ENCODE assay signal across 9 mouse cellular contexts in the genomic region with DNA sequence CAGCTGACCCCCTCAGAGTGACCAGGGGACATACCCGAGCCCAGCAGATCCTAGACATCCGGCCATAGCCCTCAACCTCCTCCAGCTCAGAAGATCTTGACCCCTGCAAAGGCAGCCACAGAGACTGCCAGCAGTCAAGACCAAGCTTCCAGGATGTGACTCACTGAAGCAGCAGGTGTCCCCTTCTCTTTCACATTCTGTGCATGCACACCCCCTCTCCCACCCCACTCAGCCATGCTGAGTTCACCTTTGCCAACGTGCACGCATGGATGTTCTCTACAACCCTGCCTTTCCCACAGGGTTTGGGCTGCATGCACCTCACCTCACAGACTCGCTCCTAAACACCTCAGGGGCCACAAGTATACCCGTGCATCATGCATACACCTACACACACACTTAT. TPM values are rescaled to one million over a fixed set of nuclear protein-coding genes. Genes with fewer than 3 reads are reported as not detected.
A peak's percentile ranks its signal among the peaks of the same experiment; 100 is the strongest.
DNase-seq lines count a peak whose midpoint lies in the region; ATAC-seq and TF ChIP-seq lines count a peak whose summit lies in the region.
"Had no signal": no experiment of that assay in that cellular context is flagged by ENCODE, and none has a peak within 500 bp of the region (broad histone marks: within the 10 kb centered on the region; RNA-seq: fewer than 3 reads in every experiment).

No protein-coding gene starts in this region.

- WGBS in lung, adult 2 months: 56% methylated on average over 6 of the region's 6 CpGs
- WGBS in intestine, embryonic 16.5 days: 86% methylated on average over 6 of the region's 6 CpGs
- WGBS in thymus, adult 2 months: 8% methylated on average over 6 of the region's 6 CpGs

- ATAC-seq in intestine, embryonic 16.5 days: no peak
- ATAC-seq: hindbrain, postnatal 0 days had no signal

- no peak for TF ChIP-seq EP300 in MEL (IDR thresholded peaks at IDR 0.05; ENCODE audit: low read depth in 1 of 2, low read length in 2 of 2)

- H3K4me2 ChIP-seq in intestine, embryonic 16.5 days (ENCODE audit: low read depth, low read length): no peak overlapping the region; the same call in 1 of the 2 replicates
- H3K4me2 ChIP-seq: limb, embryonic 15.5 days had no signal

- H3K9me3 ChIP-seq in MEL (replicated peaks; ENCODE audit: insufficient read depth, low read length): no peaks in the 10 kb centered on the region
- H3K9me3 ChIP-seq in intestine, embryonic 16.5 days (ENCODE audit: control insufficient read depth, low read length): no peaks in the 10 kb centered on the region
- H3K9me3 ChIP-seq: limb, embryonic 15.5 days had no signal

- peak overlapping the region; percentile 65 for H3K4me3 ChIP-seq in lung, adult 2 months (replicated peaks; ENCODE audit: extremely low read depth, low read depth, low read length)
- peak overlapping the region; percentile 29 to 63 for H3K4me3 ChIP-seq in MEL (ENCODE audit: control insufficient read depth in 1 of 2, insufficient read depth in 1 of 2, low read depth in 2 of 2, low read length in 2 of 2)
- H3K4me3 ChIP-seq in intestine, embryonic 16.5 days (ENCODE audit: low read length): no peak overlapping the region
- H3K4me3 ChIP-seq in thymus, adult 2 months (ENCODE audit: control insufficient read depth, insufficient read depth, low read length): peak overlapping the region; percentile 53
- H3K4me3 ChIP-seq: limb, embryonic 15.5 days had no signal

- TF ChIP-seq POLR2A in lung, adult 2 months (IDR thresholded peaks at IDR 0.05; ENCODE audit: borderline replicate concordance, extremely low read depth, low read depth, low read length): no peak
- no peak for TF ChIP-seq POLR2A in MEL (IDR thresholded peaks at IDR 0.05; ENCODE audit: control insufficient read depth in 1 of 2, insufficient read depth in 1 of 2, low read depth in 1 of 2, low read length in 2 of 2, poor library complexity in 1 of 2)
- TF ChIP-seq POLR2A in thymus, adult 2 months (IDR thresholded peaks at IDR 0.05; ENCODE audit: control insufficient read depth, extremely low read depth, insufficient read depth, low read length, poor library complexity): no peak

- no peaks in the 10 kb centered on the region for H3K27me3 ChIP-seq in MEL (ENCODE audit: control insufficient read depth in 1 of 2, insufficient read depth in 2 of 2, low read length in 2 of 2)
- H3K27me3 ChIP-seq in intestine, embryonic 16.5 days (replicated peaks; ENCODE audit: control insufficient read depth, insufficient read depth, low read length): peaks cover 2% of the 10 kb centered on the region; the same call in 1 of the 2 replicates
- no peaks in the 10 kb centered on the region for H3K27me3 ChIP-seq in thymus, adult 2 months (ENCODE audit: control insufficient read depth, insufficient read depth, low read length)

- peak overlapping the region; percentile 33 for H3K27ac ChIP-seq in MEL (ENCODE audit: control insufficient read depth, low read depth, low read length)
- H3K27ac ChIP-seq in intestine, embryonic 16.5 days (ENCODE audit: low read length): no peak overlapping the region
- H3K27ac ChIP-seq in thymus, adult 2 months (ENCODE audit: control insufficient read depth, insufficient read depth, low read length): peak overlapping the region; percentile 92
- H3K27ac ChIP-seq: hindbrain, postnatal 0 days; limb, embryonic 15.5 days had no signal

- H3K36me3 ChIP-seq in MEL (ENCODE audit: control insufficient read depth in 1 of 2, insufficient read depth in 2 of 2, low read length in 2 of 2): peaks cover 0 to 7% of the 10 kb centered on the region in 2 experiments; a peak in 2 of 4 replicates
- H3K36me3 ChIP-seq in intestine, embryonic 16.5 days (ENCODE audit: control insufficient read depth, insufficient read depth, low read length): no peaks in the 10 kb centered on the region
- no peaks in the 10 kb centered on the region for H3K36me3 ChIP-seq in thymus, adult 2 months (ENCODE audit: control insufficient read depth, insufficient read depth, low read length)
- H3K36me3 ChIP-seq: limb, embryonic 15.5 days had no signal

- peaks cover 10% of the 10 kb centered on the region for H3K4me1 ChIP-seq in lung, adult 2 months (ENCODE audit: control insufficient read depth, insufficient read depth, low read length)
- H3K4me1 ChIP-seq in MEL (ENCODE audit: control insufficient read depth in 1 of 2, insufficient read depth in 2 of 2, low read length in 2 of 2): peaks cover 0 to 15% of the 10 kb centered on the region in 2 experiments; a peak in 2 of 4 replicates
- H3K4me1 ChIP-seq in intestine, embryonic 16.5 days (ENCODE audit: control insufficient read depth, insufficient read depth, low read length): peaks cover 33% of the 10 kb centered on the region
- H3K4me1 ChIP-seq in thymus, adult 2 months (replicated peaks; ENCODE audit: control insufficient read depth, insufficient read depth, low read length): peaks cover 42% of the 10 kb centered on the region

- H3K79me2 ChIP-seq in MEL (ENCODE audit: control insufficient read depth, insufficient read depth, low read length, poor library complexity): no peaks in the 10 kb centered on the region

- H3K9ac ChIP-seq in MEL (ENCODE audit: control insufficient read depth, low read depth, low read length, poor library complexity, severe bottlenecking): peak overlapping the region; percentile 54
- 0 out of 2 replicates have a peak overlapping the region, but pooled peaks have one; percentile 14 for H3K9ac ChIP-seq in intestine, embryonic 16.5 days (ENCODE audit: low read depth, low read length)
- H3K9ac ChIP-seq: limb, embryonic 15.5 days had no signal

- TF ChIP-seq RAD21 in MEL (IDR thresholded peaks at IDR 0.05; ENCODE audit: low read depth, low read length): no peak

- DNase-seq in lung, adult 2 months: no peak
- DNase-seq in lung, postnatal 10 days: no peak
- DNase-seq in MEL (ENCODE audit: low read depth, low spot score): peak; percentile 18
- DNase-seq in thymus, adult 2 months: peak; percentile 59
- DNase-seq in retina, embryonic 14.5 days (ENCODE audit: low spot score): no peak
- no peak for DNase-seq in gastrocnemius, postnatal 10 days

- TF ChIP-seq CTCF in lung, adult 2 months (IDR thresholded peaks at IDR 0.05; ENCODE audit: insufficient read depth, low read length): no peak
- no peak for TF ChIP-seq CTCF in MEL (IDR thresholded peaks at IDR 0.05 in 2 of 3, conservative IDR thresholded peaks at IDR 0.05 in 1 of 3; ENCODE audit: control insufficient read depth in 1 of 3, insufficient read depth in 1 of 3, low read depth in 2 of 3, low read length in 3 of 3, poor library complexity in 1 of 3, severe bottlenecking in 1 of 3)
- no peak for TF ChIP-seq CTCF in thymus, adult 2 months (IDR thresholded peaks at IDR 0.05; ENCODE audit: borderline replicate concordance, control insufficient read depth, extremely low read depth, insufficient read depth, low read length, poor library complexity)

TF ChIP-seq in MEL, 35 proteins besides CTCF, POLR2A, EP300 and RAD21 (continues in another document):
- TF ChIP-seq MYC (IDR thresholded peaks at IDR 0.05; ENCODE audit: low read depth, low read length): no peak
- no peak for TF ChIP-seq GATA1 (IDR thresholded peaks at IDR 0.05; ENCODE audit: low read depth, low read length)
- TF ChIP-seq USF2 (IDR thresholded peaks at IDR 0.05; ENCODE audit: borderline replicate concordance in 1 of 2, insufficient read depth in 1 of 2, low read depth in 1 of 2, low read length in 2 of 2): no peak
- no peak for TF ChIP-seq CHD2 (IDR thresholded peaks at IDR 0.05; ENCODE audit: low read length)
- TF ChIP-seq POLR2AphosphoS2 (IDR thresholded peaks at IDR 0.05; ENCODE audit: low read length): no peak
- TF ChIP-seq SMC3 (IDR thresholded peaks at IDR 0.05; ENCODE audit: low read depth, low read length): no peak

RNA-seq across cellular contexts. Expression of a gene that starts 4.4 kb away (rescaled TPM):
- 40.5 and 40.6 TPM in 2 replicates for polyA plus RNA-seq in lung, adult 2 months (2012; rRNA removed)
- total RNA-seq in MEL (2012; rRNA removed): 8.3 and 8.6 TPM in 2 replicates
- 10 to 100 TPM in 1 of 2 experiments, not detected in 1; 17.5 TPM for polyA plus RNA-seq in MEL (2012; ENCODE audit: insufficient read depth in 1 of 2, insufficient read length in 2 of 2, low read depth in 1 of 2, low replicate concordance in 2 of 2, missing spikeins in 1 of 2)
- 29.4 and 32.8 TPM in 2 replicates for polyA plus RNA-seq in intestine, embryonic 16.5 days (2015; fragmentation: Nextera tagmentation; extraction: Ambion mirVana)
- polyA plus RNA-seq in thymus, adult 2 months (2012; rRNA removed): 62.4 and 67.3 TPM in 2 replicates
- 1 to 10 TPM; 2.4 to 2.6 TPM for total RNA-seq in gastrocnemius, postnatal 10 days (2021)

RNA-seq across cellular contexts. Expression of a gene that starts 18.0 kb away (rescaled TPM):
- polyA plus RNA-seq in lung, adult 2 months (2012; rRNA removed): 23.8 and 47.7 TPM in 2 replicates
- not detected in 2 replicates for total RNA-seq in MEL (2012; rRNA removed)
- polyA plus RNA-seq in MEL (2012; ENCODE audit: insufficient read depth in 1 of 2, insufficient read length in 2 of 2, low read depth in 1 of 2, low replicate concordance in 2 of 2, missing spikeins in 1 of 2): not detected
- 31.3 and 32.4 TPM in 2 replicates for polyA plus RNA-seq in intestine, embryonic 16.5 days (2015; fragmentation: Nextera tagmentation; extraction: Ambion mirVana)
- polyA plus RNA-seq in thymus, adult 2 months (2012; rRNA removed): 46.8 and 49.9 TPM in 2 replicates
- not detected for total RNA-seq in gastrocnemius, postnatal 10 days (2021)

RNA-seq across cellular contexts. Expression of a gene that starts 21.6 kb away (rescaled TPM):
- 2.8 and 10.7 TPM in 2 replicates for polyA plus RNA-seq in lung, adult 2 months (2012; rRNA removed)
- total RNA-seq in MEL (2012; rRNA removed): 0.08 TPM in 1 of 2 replicates, not detected in the other
- polyA plus RNA-seq in MEL (2012; ENCODE audit: insufficient read depth in 1 of 2, insufficient read length in 2 of 2, low read depth in 1 of 2, low replicate concordance in 2 of 2, missing spikeins in 1 of 2): under 1 TPM in 1 of 2 experiments, not detected in 1; 0.03 TPM
- 43.6 and 50.1 TPM in 2 replicates for polyA plus RNA-seq in intestine, embryonic 16.5 days (2015; fragmentation: Nextera tagmentation; extraction: Ambion mirVana)
- 1.5 and 2.9 TPM in 2 replicates for polyA plus RNA-seq in thymus, adult 2 months (2012; rRNA removed)
- total RNA-seq in gastrocnemius, postnatal 10 days (2021): not detected

RNA-seq across cellular contexts. Expression of a gene that starts 26.2 kb away (rescaled TPM):
- polyA plus RNA-seq in lung, adult 2 months (2012; rRNA removed): 22.9 and 24.1 TPM in 2 replicates
- total RNA-seq in MEL (2012; rRNA removed): 12.2 and 16.9 TPM in 2 replicates
- 10 to 100 TPM in 1 of 2 experiments, not detected in 1; 44.9 TPM for polyA plus RNA-seq in MEL (2012; ENCODE audit: insufficient read depth in 1 of 2, insufficient read length in 2 of 2, low read depth in 1 of 2, low replicate concordance in 2 of 2, missing spikeins in 1 of 2)
- 59.0 and 60.3 TPM in 2 replicates for polyA plus RNA-seq in intestine, embryonic 16.5 days (2015; fragmentation: Nextera tagmentation; extraction: Ambion mirVana)
- 29.9 and 33.8 TPM in 2 replicates for polyA plus RNA-seq in thymus, adult 2 months (2012; rRNA removed)
- 10 to 100 TPM; 16.8 to 18.0 TPM for total RNA-seq in gastrocnemius, postnatal 10 days (2021)

RNA-seq across cellular contexts. Expression of a gene that starts 35.1 kb away (rescaled TPM):
- 0.33 and 0.36 TPM in 2 replicates for polyA plus RNA-seq in lung, adult 2 months (2012; rRNA removed)
- total RNA-seq in MEL (2012; rRNA removed): 0.78 and 0.81 TPM in 2 replicates
- polyA plus RNA-seq in MEL (2012; ENCODE audit: insufficient read depth in 1 of 2, insufficient read length in 2 of 2, low read depth in 1 of 2, low replicate concordance in 2 of 2, missing spikeins in 1 of 2): 1 to 10 TPM in 1 of 2 experiments, not detected in 1; 8.0 TPM
- 7.2 and 7.3 TPM in 2 replicates for polyA plus RNA-seq in intestine, embryonic 16.5 days (2015; fragmentation: Nextera tagmentation; extraction: Ambion mirVana)
- 1.4 and 1.6 TPM in 2 replicates for polyA plus RNA-seq in thymus, adult 2 months (2012; rRNA removed)
- under 1 TPM; 0.11 to 0.38 TPM for total RNA-seq in gastrocnemius, postnatal 10 days (2021)

Comparison
In these comparisons a context has a peak if more than half of its experiments do, and no peak if none do; other contexts are left out.
1. DNase-seq: peak in MEL (single experiment) and thymus, adult 2 months (single experiment); none in lung, adult 2 months (single experiment), lung, postnatal 10 days (single experiment), retina, embryonic 14.5 days (single experiment) and gastrocnemius, postnatal 10 days (single experiment).
2. RNA of a gene that starts 18.0 kb away (polyA plus RNA-seq): 46.8 to 49.9 TPM in thymus, adult 2 months, 23.8 to 47.7 TPM in lung, adult 2 months and 31.3 to 32.4 TPM in intestine, embryonic 16.5 days; not detected in MEL; every median in the first group is over 10 times any median in the second.